Mouse (Mus musculus) thymus, adult 2 months (tissue): Measurements from ENCODE around the gene Phgdh. TPM values are rescaled to one million over a fixed set of nuclear protein-coding genes. Genes with fewer than 3 reads are reported as not detected.

ENCODE experiments used
- DNase-seq: peaks from one replicate; pipeline ENCODE4 v3.0.0; 2021
- H3K27ac ChIP-seq: fragments of 200-500 bp; 2 replicates; pipeline ENCODE4 v1.5.1; 2012; ENCODE audit warnings: low read length, control low read depth; ENCODE audit not compliant: control insufficient read depth, insufficient read depth
- H3K27me3 ChIP-seq: fragments of 200-500 bp; 2 replicates; pipeline ENCODE4 v1.6.1; 2012; ENCODE audit warnings: mild to moderate bottlenecking, low read length, moderate library complexity, mixed read lengths; ENCODE audit not compliant: control insufficient read depth, insufficient read depth
- H3K36me3 ChIP-seq: fragments of 200-500 bp; 2 replicates; pipeline ENCODE4 v1.6.1; 2012; ENCODE audit warnings: mild to moderate bottlenecking, low read length, moderate library complexity; ENCODE audit not compliant: control insufficient read depth, insufficient read depth
- H3K4me1 ChIP-seq: fragments of 200-500 bp; replicated peaks from 2 replicates; pipeline ENCODE4 v1.6.1; 2012; ENCODE audit warnings: low read length; ENCODE audit not compliant: control insufficient read depth, insufficient read depth
- H3K4me3 ChIP-seq: fragments of 200-500 bp; 2 replicates; pipeline ENCODE4 v1.5.1; 2012; ENCODE audit warnings: mild to moderate bottlenecking, low read length, control low read depth, moderate library complexity; ENCODE audit not compliant: control insufficient read depth, insufficient read depth
- CTCF ChIP-seq: fragments of 200-500 bp; IDR thresholded peaks from 2 replicates; pipeline ENCODE4 v1.5.1; 2012; ENCODE audit warnings: mild to moderate bottlenecking, control low read depth, low read length, moderate library complexity, borderline replicate concordance; ENCODE audit not compliant: control insufficient read depth, poor library complexity, insufficient read depth; ENCODE audit errors: extremely low read depth
- POLR2A ChIP-seq: fragments of 200-500 bp; IDR thresholded peaks from 2 replicates; pipeline ENCODE4 v1.6.1; 2012; ENCODE audit warnings: mild to moderate bottlenecking, low read length, control low read depth, moderate library complexity; ENCODE audit not compliant: control insufficient read depth, poor library complexity, insufficient read depth; ENCODE audit errors: extremely low read depth
- WGBS: fragments of 180-500 bp; shearing (Covaris S2); methylation state at CpG from one replicate; pipeline ENCODE4 v1.1.7; 2018; 5-methylcytosine and 5-hydroxymethylcytosine counted together
- polyA plus RNA-seq: library from polyadenylated mRNA; depleted of rRNA; stranded (reverse); fragments of >200 nt; gene quantifications from 2 replicates; pipeline ENCODE4 v1.2.3, GENCODE M21; 2012

The Phgdh gene
- polyA plus RNA-seq, 1 experiment, result 213 TPM

GRCm38 (mm10) chr3:98368283-98368682, 28.5 kb upstream of the Phgdh start:
- 90% methylated on average over 4 of the region's 4 CpGs for WGBS
- no peak for DNase-seq
- TF ChIP-seq POLR2A (no peak), CTCF (no peak)

GRCm38 (mm10) chr3:98366823-98367222, 27.0 kb upstream of the Phgdh start:
- DNase-seq, result no peak
- TF ChIP-seq CTCF (no peak), POLR2A (no peak)
- 93% methylated on average over 4 of the region's 4 CpGs for WGBS
- no peaks in the 10 kb centered on the region for H3K27me3 ChIP-seq
- H3K36me3 ChIP-seq, result no peaks in the 10 kb centered on the region
- H3K4me1 ChIP-seq, result no peaks in the 10 kb centered on the region
- H3K4me3 ChIP-seq, result no peak overlapping the region
- H3K27ac ChIP-seq, result no peak overlapping the region

More at GRCm38 (mm10) chr3:98368283-98368682, 28.5 kb upstream of the Phgdh start:
- H3K36me3 ChIP-seq, result no peaks in the 10 kb centered on the region
- no peak overlapping the region for H3K27ac ChIP-seq
- H3K4me1 ChIP-seq, result no peaks in the 10 kb centered on the region
- no peak overlapping the region for H3K4me3 ChIP-seq
- no peaks in the 10 kb centered on the region for H3K27me3 ChIP-seq

GRCm38 (mm10) chr3:98366086-98366485, 26.3 kb upstream of the Phgdh start:
- Histone ChIP-seq H3K27me3 (no peaks in the 10 kb centered on the region), H3K27ac (no peak overlapping the region), H3K4me3 (no peak overlapping the region), H3K36me3 (no peaks in the 10 kb centered on the region), H3K4me1 (no peaks in the 10 kb centered on the region)
- TF ChIP-seq POLR2A, result no peak
- no peak for TF ChIP-seq CTCF
- 87% methylated on average over 3 of the region's 3 CpGs for WGBS
- no peak for DNase-seq

GRCm38 (mm10) chr3:98362753-98363152, 23.0 kb upstream of the Phgdh start:
- Histone ChIP-seq H3K36me3 (no peaks in the 10 kb centered on the region), H3K27ac (no peak overlapping the region), H3K4me1 (no peaks in the 10 kb centered on the region), H3K4me3 (no peak overlapping the region), H3K27me3 (no peaks in the 10 kb centered on the region)
- 34% methylated on average over 2 of the region's 2 CpGs for WGBS
- TF ChIP-seq POLR2A, result no peak
- no peak for TF ChIP-seq CTCF
- peak; percentile 28 for DNase-seq

- H3K4me3 ChIP-seq, result no peak overlapping the region
- TF ChIP-seq CTCF (no peak), POLR2A (no peak)
- WGBS, result 62% methylated on average over 3 of the region's 3 CpGs
Measured at GRCm38 (mm10) chr3:98356632-98357370, 17.0 kb upstream of the Phgdh start.

GRCm38 (mm10) chr3:98356026-98356365, 16.2 kb upstream of the Phgdh start:
- 93% methylated on average over 6 of the region's 6 CpGs for WGBS
- no peak overlapping the region for H3K27ac ChIP-seq
- TF ChIP-seq CTCF (no peak), POLR2A (no peak)
- H3K4me1 ChIP-seq, result no peaks in the 10 kb centered on the region
- no peaks in the 10 kb centered on the region for H3K27me3 ChIP-seq
- H3K4me3 ChIP-seq, result no peak overlapping the region
- DNase-seq, result no peak
- no peaks in the 10 kb centered on the region for H3K36me3 ChIP-seq

More at GRCm38 (mm10) chr3:98356632-98357370, 17.0 kb upstream of the Phgdh start:
- no peaks in the 10 kb centered on the region for H3K36me3 ChIP-seq
- no peaks in the 10 kb centered on the region for H3K4me1 ChIP-seq
- no peak overlapping the region for H3K27ac ChIP-seq
- no peak for DNase-seq
- no peaks in the 10 kb centered on the region for H3K27me3 ChIP-seq
